Mouse (Mus musculus): ENCODE measurements around the gene Pou2f1. TPM values are rescaled to one million over a fixed set of nuclear protein-coding genes. Genes with fewer than 3 reads are reported as not detected.

Gene Pou2f1
- polyA plus RNA-seq, 1 experiment from 2014 or later: 20.9 TPM

- Histone ChIP-seq H3K27me3 (ENCODE audit: control insufficient read depth, insufficient read depth, low read length) (peaks cover 4% of the 10 kb centered on the region; the same call in 1 of the 2 replicates), H3K9ac (replicated peaks; ENCODE audit: low read depth, low read length) (no peak overlapping the region), H3K4me3 (ENCODE audit: low read depth, low read length) (no peak overlapping the region), H3K36me3 (ENCODE audit: control insufficient read depth, insufficient read depth, low read length) (no peaks in the 10 kb centered on the region), H3K4me2 (ENCODE audit: low read depth, low read length) (no peak overlapping the region), H3K9me3 (ENCODE audit: control insufficient read depth, low read length) (no peaks in the 10 kb centered on the region), H3K4me1 (ENCODE audit: control insufficient read depth, insufficient read depth, low read length) (peaks cover 12% of the 10 kb centered on the region; the same call in 1 of the 2 replicates), H3K27ac (ENCODE audit: low read depth, low read length) (no peak overlapping the region)
- no peak for ATAC-seq (ENCODE audit: low read depth)
- 47% methylated on average over 8 of the region's 8 CpGs for WGBS
These were observed 184.2 kb downstream of the Pou2f1 start for GRCm38 (mm10) chr1:165818145-165818860.

- Histone ChIP-seq H3K9ac (replicated peaks; ENCODE audit: low read depth, low read length) (no peak overlapping the region), H3K4me1 (ENCODE audit: control insufficient read depth, insufficient read depth, low read length) (peaks cover 12% of the 10 kb centered on the region; the same call in 1 of the 2 replicates), H3K27ac (ENCODE audit: low read depth, low read length) (no peak overlapping the region), H3K4me2 (ENCODE audit: low read depth, low read length) (no peak overlapping the region), H3K4me3 (ENCODE audit: low read depth, low read length) (no peak overlapping the region), H3K27me3 (ENCODE audit: control insufficient read depth, insufficient read depth, low read length) (peaks cover 4% of the 10 kb centered on the region; the same call in 1 of the 2 replicates), H3K36me3 (ENCODE audit: control insufficient read depth, insufficient read depth, low read length) (no peaks in the 10 kb centered on the region), H3K9me3 (ENCODE audit: control insufficient read depth, low read length) (no peaks in the 10 kb centered on the region)
- 64% methylated on average over 9 of the region's 9 CpGs for WGBS
- ATAC-seq (ENCODE audit: low read depth): no peak
These were observed 185.2 kb downstream of the Pou2f1 start for GRCm38 (mm10) chr1:165817264-165817663.

GRCm38 (mm10) chr1:165816391-165816790 is 186.1 kb downstream of the Pou2f1 start:
- Histone ChIP-seq H3K36me3 (ENCODE audit: control insufficient read depth, insufficient read depth, low read length) (no peaks in the 10 kb centered on the region), H3K9ac (replicated peaks; ENCODE audit: low read depth, low read length) (no peak overlapping the region), H3K9me3 (ENCODE audit: control insufficient read depth, low read length) (no peaks in the 10 kb centered on the region), H3K4me2 (ENCODE audit: low read depth, low read length) (no peak overlapping the region), H3K4me3 (ENCODE audit: low read depth, low read length) (no peak overlapping the region), H3K27me3 (ENCODE audit: control insufficient read depth, insufficient read depth, low read length) (peaks cover 6% of the 10 kb centered on the region; the same call in 1 of the 2 replicates), H3K4me1 (ENCODE audit: control insufficient read depth, insufficient read depth, low read length) (peaks cover 12% of the 10 kb centered on the region; the same call in 1 of the 2 replicates), H3K27ac (ENCODE audit: low read depth, low read length) (no peak overlapping the region)
- 88% methylated on average over 9 of the region's 9 CpGs for WGBS
- no peak for ATAC-seq (ENCODE audit: low read depth)

Other genes starting within 250 kb of the Pou2f1 start
- gene Creg1, start 238.9 kb downstream of the Pou2f1 start, polyA plus RNA-seq (2014; fragmentation: Nextera tagmentation; extraction: Ambion mirVana): 39.7 and 43.0 TPM in 2 replicates
- 0.99 and 1.1 TPM in 2 replicates for gene Cd247, start 214.0 kb downstream of the Pou2f1 start, polyA plus RNA-seq (2014; fragmentation: Nextera tagmentation; extraction: Ambion mirVana)
- 0.54 and 1.6 TPM in 2 replicates for gene Dusp27, start 125.2 kb upstream of the Pou2f1 start, polyA plus RNA-seq (2014; fragmentation: Nextera tagmentation; extraction: Ambion mirVana)
- gene Gpa33, start 127.6 kb upstream of the Pou2f1 start, polyA plus RNA-seq (2014; fragmentation: Nextera tagmentation; extraction: Ambion mirVana): not detected in 2 replicates
- not detected in 2 replicates for gene Mael, start 236.1 kb upstream of the Pou2f1 start, polyA plus RNA-seq (2014; fragmentation: Nextera tagmentation; extraction: Ambion mirVana)

Measured in neural tube, embryonic 14.5 days (tissue).